Mouse (Mus musculus): ENCODE results near the gene Hprt. TPM values are rescaled to one million over a fixed set of nuclear protein-coding genes. Genes with fewer than 3 reads are reported as not detected.

Hprt gene
- polyA plus RNA-seq (2015; fragmentation: Nextera tagmentation; extraction: Ambion mirVana), result 267 and 274 TPM in 2 replicates

GRCm38 (mm10) chrX:52987905-52988783, at the start of gene Hprt:
Hprt (plus strand) TSS chrX:52988137.
- peak within 1 kb of the TSS; percentile 95 for H3K27ac ChIP-seq (ENCODE audit: low read length)
- H3K27me3 ChIP-seq (replicated peaks; ENCODE audit: control insufficient read depth, insufficient read depth, low read length), result no peaks in the 10 kb centered on the region
- H3K4me2 ChIP-seq (ENCODE audit: low read depth, low read length), result peak within 1 kb of the TSS; percentile 49
- no peaks in the 10 kb centered on the region for H3K36me3 ChIP-seq (ENCODE audit: control insufficient read depth, insufficient read depth, low read length)
- 12% methylated on average over 56 of the region's 72 CpGs for WGBS
- peak within 1 kb of the TSS; percentile 86 for H3K9ac ChIP-seq (ENCODE audit: low read depth, low read length)
- no peaks in the 10 kb centered on the region for H3K9me3 ChIP-seq (ENCODE audit: control insufficient read depth, low read length)
- peaks cover 3% of the 10 kb centered on the region; the same call in 1 of the 2 replicates for H3K4me1 ChIP-seq (ENCODE audit: control insufficient read depth, insufficient read depth, low read length)
- peak within 1 kb of the TSS; percentile 69 for H3K4me3 ChIP-seq (ENCODE audit: low read length)
- peak; percentile 97 for ATAC-seq

GRCm38 (mm10) chrX:52945509-52945908, 42.4 kb upstream of the Hprt start:
- H3K4me3 ChIP-seq (ENCODE audit: low read length), result no peak overlapping the region
- H3K4me2 ChIP-seq (ENCODE audit: low read depth, low read length), result no peak overlapping the region
- no peak overlapping the region for H3K27ac ChIP-seq (ENCODE audit: low read length)
- H3K9ac ChIP-seq (ENCODE audit: low read depth, low read length), result no peak overlapping the region
- ATAC-seq, result peak; percentile 68
- no peaks in the 10 kb centered on the region for H3K9me3 ChIP-seq (ENCODE audit: control insufficient read depth, low read length)
- H3K4me1 ChIP-seq (ENCODE audit: control insufficient read depth, insufficient read depth, low read length), result no peaks in the 10 kb centered on the region
- H3K36me3 ChIP-seq (ENCODE audit: control insufficient read depth, insufficient read depth, low read length), result no peaks in the 10 kb centered on the region
- H3K27me3 ChIP-seq (replicated peaks; ENCODE audit: control insufficient read depth, insufficient read depth, low read length), result no peaks in the 10 kb centered on the region
- 82% methylated on average over 5 of the region's 5 CpGs for WGBS

DNA sequence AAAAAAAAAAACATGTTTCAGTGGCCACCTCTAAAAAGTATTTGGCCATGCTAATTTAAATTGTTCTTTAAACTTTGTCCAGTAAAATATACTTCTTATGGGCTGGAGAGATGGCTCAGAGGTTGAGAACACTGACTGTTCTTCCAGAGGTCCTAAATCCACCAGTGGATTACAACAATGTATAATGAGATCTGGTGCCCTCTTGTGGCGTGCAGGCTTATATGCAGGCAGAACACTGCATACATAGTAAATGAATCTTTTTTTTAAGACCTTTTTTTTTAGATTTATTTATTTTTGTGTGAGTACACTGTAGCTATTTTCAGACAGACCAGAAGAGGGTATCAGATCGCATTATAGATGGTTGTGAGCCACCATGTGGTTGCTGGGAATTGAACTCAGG, 38.2 kb upstream of the Hprt start:
- 34% methylated on average over 2 of the region's 2 CpGs for WGBS
- H3K9ac ChIP-seq (ENCODE audit: low read depth, low read length), result no peak overlapping the region

GRCm38 (mm10) chrX:52956942-52957341, 31.0 kb upstream of the Hprt start:
- Histone ChIP-seq H3K9ac (ENCODE audit: low read depth, low read length) (no peak overlapping the region), H3K4me1 (ENCODE audit: control insufficient read depth, insufficient read depth, low read length) (no peaks in the 10 kb centered on the region), H3K27ac (ENCODE audit: low read length) (no peak overlapping the region), H3K27me3 (replicated peaks; ENCODE audit: control insufficient read depth, insufficient read depth, low read length) (no peaks in the 10 kb centered on the region), H3K4me2 (ENCODE audit: low read depth, low read length) (no peak overlapping the region), H3K36me3 (ENCODE audit: control insufficient read depth, insufficient read depth, low read length) (no peaks in the 10 kb centered on the region), H3K9me3 (ENCODE audit: control insufficient read depth, low read length) (no peaks in the 10 kb centered on the region), H3K4me3 (ENCODE audit: low read length) (no peak overlapping the region)
- ATAC-seq, result no peak
- 76% methylated on average over 4 of the region's 4 CpGs for WGBS

More for the DNA sequence above, 38.2 kb upstream of the Hprt start:
- H3K36me3 ChIP-seq (ENCODE audit: control insufficient read depth, insufficient read depth, low read length), result no peaks in the 10 kb centered on the region
- H3K4me2 ChIP-seq (ENCODE audit: low read depth, low read length), result no peak overlapping the region
- H3K4me3 ChIP-seq (ENCODE audit: low read length), result no peak overlapping the region
- no peak for ATAC-seq
- H3K4me1 ChIP-seq (ENCODE audit: control insufficient read depth, insufficient read depth, low read length), result no peaks in the 10 kb centered on the region
- no peaks in the 10 kb centered on the region for H3K9me3 ChIP-seq (ENCODE audit: control insufficient read depth, low read length)
- H3K27me3 ChIP-seq (replicated peaks; ENCODE audit: control insufficient read depth, insufficient read depth, low read length), result no peaks in the 10 kb centered on the region
- no peak overlapping the region for H3K27ac ChIP-seq (ENCODE audit: low read length)

DNA sequence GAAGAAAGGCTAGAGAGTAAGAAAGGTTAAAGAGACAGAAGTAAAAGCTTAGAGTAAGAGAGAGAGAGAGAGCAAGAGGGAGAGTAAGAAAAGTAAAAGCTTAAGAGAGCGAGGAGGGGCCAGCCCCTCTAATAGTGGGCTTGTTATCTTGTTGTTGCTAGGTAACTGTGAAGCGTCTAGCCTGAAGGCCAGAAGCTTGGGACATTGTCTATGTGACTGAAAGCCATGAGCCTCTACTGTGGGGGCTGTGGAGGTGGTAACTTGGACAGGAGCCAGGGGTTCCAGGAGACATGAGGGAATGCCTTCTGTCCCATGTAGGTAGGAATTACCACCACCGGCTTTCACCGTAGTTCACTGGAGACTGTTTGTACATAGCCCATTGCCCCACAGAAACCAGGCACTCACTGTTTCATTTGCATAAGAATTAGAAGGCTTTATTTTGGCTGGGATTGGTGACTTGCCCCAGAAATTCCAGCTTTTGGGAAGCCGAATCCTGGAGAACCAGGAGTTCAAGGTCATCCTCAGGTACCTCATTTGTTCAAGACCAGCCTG, 26.3 kb upstream of the Hprt start:
- no peaks in the 10 kb centered on the region for H3K9me3 ChIP-seq (ENCODE audit: control insufficient read depth, low read length)
- 66% methylated on average over 5 of the region's 5 CpGs for WGBS
- no peak overlapping the region for H3K4me3 ChIP-seq (ENCODE audit: low read length)
- H3K27ac ChIP-seq (ENCODE audit: low read length), result no peak overlapping the region
- no peak overlapping the region for H3K9ac ChIP-seq (ENCODE audit: low read depth, low read length)
- no peaks in the 10 kb centered on the region for H3K4me1 ChIP-seq (ENCODE audit: control insufficient read depth, insufficient read depth, low read length)
- ATAC-seq, result no peak
- H3K4me2 ChIP-seq (ENCODE audit: low read depth, low read length), result no peak overlapping the region
- H3K27me3 ChIP-seq (replicated peaks; ENCODE audit: control insufficient read depth, insufficient read depth, low read length), result no peaks in the 10 kb centered on the region
- no peaks in the 10 kb centered on the region for H3K36me3 ChIP-seq (ENCODE audit: control insufficient read depth, insufficient read depth, low read length)

DNA sequence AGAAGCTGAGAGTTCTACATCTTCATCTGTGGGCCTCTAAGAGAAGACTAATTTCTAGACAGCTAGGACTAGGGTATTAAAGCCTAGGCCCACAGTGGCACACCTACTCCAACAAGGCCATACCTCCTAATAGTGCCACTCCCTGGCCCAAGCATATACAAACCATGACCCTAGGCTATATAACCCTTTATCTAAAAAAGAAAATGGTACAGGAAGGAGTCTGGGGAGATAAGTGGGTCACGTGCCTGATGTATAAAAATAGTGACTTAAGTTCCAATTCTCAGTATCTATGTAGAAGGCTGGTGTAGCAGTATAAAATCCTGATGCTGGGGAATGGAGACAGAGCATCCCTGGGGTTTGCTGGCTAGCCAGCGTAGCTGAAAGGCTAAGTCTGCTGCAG, 22.8 kb upstream of the Hprt start:
- no peaks in the 10 kb centered on the region for H3K9me3 ChIP-seq (ENCODE audit: control insufficient read depth, low read length)
- no peaks in the 10 kb centered on the region for H3K27me3 ChIP-seq (replicated peaks; ENCODE audit: control insufficient read depth, insufficient read depth, low read length)
- H3K4me1 ChIP-seq (ENCODE audit: control insufficient read depth, insufficient read depth, low read length), result no peaks in the 10 kb centered on the region
- H3K9ac ChIP-seq (ENCODE audit: low read depth, low read length), result no peak overlapping the region
- H3K36me3 ChIP-seq (ENCODE audit: control insufficient read depth, insufficient read depth, low read length), result no peaks in the 10 kb centered on the region
- ATAC-seq, result 0 out of 2 replicates have a peak, but pooled peaks have one; percentile 26
- no peak overlapping the region for H3K4me3 ChIP-seq (ENCODE audit: low read length)
- H3K4me2 ChIP-seq (ENCODE audit: low read depth, low read length), result no peak overlapping the region
- 78% methylated on average over 2 of the region's 2 CpGs for WGBS
- H3K27ac ChIP-seq (ENCODE audit: low read length), result no peak overlapping the region

DNA sequence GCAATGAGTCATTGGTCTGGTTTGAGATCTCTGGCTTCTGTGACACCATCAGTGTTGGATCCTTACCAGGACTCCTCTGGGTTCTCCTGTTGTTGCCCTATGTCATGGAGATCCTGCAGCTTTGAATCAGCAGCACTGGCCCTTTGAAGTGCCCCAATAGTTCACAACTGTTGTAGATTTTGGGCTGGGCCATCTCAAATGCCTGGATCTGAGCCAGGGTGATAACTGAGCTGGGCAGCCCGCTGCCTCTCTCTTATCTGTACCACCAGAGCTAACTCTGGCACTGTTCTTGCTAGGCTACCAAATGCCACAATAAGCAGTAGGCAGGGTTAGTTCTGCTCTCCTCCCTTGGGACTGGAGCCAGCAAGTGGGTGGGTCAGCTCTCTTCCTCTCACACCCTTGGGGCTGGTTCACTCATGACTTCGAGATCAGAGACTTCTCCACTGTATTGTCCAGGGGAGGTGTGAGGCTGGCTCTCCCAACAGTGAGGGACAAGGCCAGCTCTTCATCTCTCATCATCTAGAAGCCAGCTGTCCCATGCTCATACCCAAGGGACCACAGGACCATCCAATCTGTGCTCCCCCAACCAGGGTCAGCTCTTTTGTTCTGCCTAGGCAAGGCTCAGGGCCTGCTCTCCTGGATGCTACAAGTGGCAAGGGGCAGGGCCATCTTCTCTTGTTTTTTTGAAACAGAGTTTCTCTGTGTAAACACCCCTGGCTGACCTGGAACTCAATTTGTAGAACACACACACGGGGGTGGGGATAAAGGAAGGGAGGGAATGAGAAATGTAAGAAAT, 16.5 kb upstream of the Hprt start:
- peak; percentile 77 for ATAC-seq
- Histone ChIP-seq H3K36me3 (ENCODE audit: control insufficient read depth, insufficient read depth, low read length) (no peaks in the 10 kb centered on the region), H3K4me3 (ENCODE audit: low read length) (no peak overlapping the region), H3K9ac (ENCODE audit: low read depth, low read length) (no peak overlapping the region), H3K4me1 (ENCODE audit: control insufficient read depth, insufficient read depth, low read length) (no peaks in the 10 kb centered on the region), H3K27me3 (replicated peaks; ENCODE audit: control insufficient read depth, insufficient read depth, low read length) (no peaks in the 10 kb centered on the region), H3K27ac (ENCODE audit: low read length) (no peak overlapping the region), H3K4me2 (ENCODE audit: low read depth, low read length) (no peak overlapping the region), H3K9me3 (ENCODE audit: control insufficient read depth, low read length) (no peaks in the 10 kb centered on the region)
- 48% methylated on average over 3 of the region's 3 CpGs for WGBS

DNA sequence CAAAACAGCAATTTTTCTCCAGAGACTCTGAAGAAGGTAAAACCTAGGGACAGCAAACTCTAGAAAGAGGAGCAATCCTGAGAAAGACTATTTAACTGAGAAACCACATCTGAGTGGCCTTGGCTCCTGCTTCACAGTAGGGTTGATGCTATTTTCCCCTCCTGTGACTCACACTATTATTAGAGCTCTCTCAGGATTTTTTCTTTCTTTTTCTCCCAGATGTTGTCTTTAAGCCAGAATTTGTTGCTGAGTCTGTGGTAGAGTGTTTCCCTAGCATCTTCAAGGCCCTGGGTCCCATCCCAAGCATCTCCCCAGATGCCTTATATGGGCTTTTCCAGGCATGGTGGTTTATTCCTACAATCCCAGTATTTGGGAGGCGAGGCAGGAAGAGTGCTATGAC, 15.8 kb upstream of the Hprt start:
- Histone ChIP-seq H3K27ac (ENCODE audit: low read length) (no peak overlapping the region), H3K36me3 (ENCODE audit: control insufficient read depth, insufficient read depth, low read length) (no peaks in the 10 kb centered on the region), H3K4me2 (ENCODE audit: low read depth, low read length) (no peak overlapping the region), H3K9ac (ENCODE audit: low read depth, low read length) (no peak overlapping the region), H3K4me3 (ENCODE audit: low read length) (no peak overlapping the region), H3K4me1 (ENCODE audit: control insufficient read depth, insufficient read depth, low read length) (no peaks in the 10 kb centered on the region), H3K9me3 (ENCODE audit: control insufficient read depth, low read length) (no peaks in the 10 kb centered on the region), H3K27me3 (replicated peaks; ENCODE audit: control insufficient read depth, insufficient read depth, low read length) (no peaks in the 10 kb centered on the region)
- 82% methylated on average over 1 of the region's 1 CpGs for WGBS
- ATAC-seq, result no peak

- Histone ChIP-seq H3K4me2 (ENCODE audit: low read depth, low read length) (no peak overlapping the region), H3K9me3 (ENCODE audit: control insufficient read depth, low read length) (no peaks in the 10 kb centered on the region), H3K27ac (ENCODE audit: low read length) (no peak overlapping the region), H3K36me3 (ENCODE audit: control insufficient read depth, insufficient read depth, low read length) (no peaks in the 10 kb centered on the region), H3K4me3 (ENCODE audit: low read length) (no peak overlapping the region), H3K9ac (ENCODE audit: low read depth, low read length) (no peak overlapping the region), H3K4me1 (ENCODE audit: control insufficient read depth, insufficient read depth, low read length) (no peaks in the 10 kb centered on the region), H3K27me3 (replicated peaks; ENCODE audit: control insufficient read depth, insufficient read depth, low read length) (no peaks in the 10 kb centered on the region)
- ATAC-seq, result no peak
- WGBS, result 89% methylated on average over 1 of the region's 1 CpGs
Measured at GRCm38 (mm10) chrX:52972680-52973079, 15.3 kb upstream of the Hprt start.

All from intestine, embryonic 16.5 days (tissue).